Mouse (Mus musculus) forebrain, embryonic 10.5 days (tissue): ENCODE results near the gene Cask. TPM values are rescaled to one million over a fixed set of nuclear protein-coding genes. Genes with fewer than 3 reads are reported as not detected.

ENCODE experiments used
- DNase-seq: peaks from one replicate; pipeline ENCODE4 v3.0.0-alpha.2; 2017; ENCODE audit warnings: low spot score; ENCODE audit errors: extremely low spot score
- H3K27ac ChIP-seq: fragments of 300-500 bp; sonication (generic); 2 replicates; pipeline ENCODE4 v1.5.1; 2016; ENCODE audit warnings: mild to moderate bottlenecking
- H3K27me3 ChIP-seq: fragments of 300-500 bp; sonication (generic); 2 replicates; pipeline ENCODE4 v1.6.1; 2016; ENCODE audit warnings: mild to moderate bottlenecking; ENCODE audit not compliant: poor library complexity, severe bottlenecking
- H3K36me3 ChIP-seq: fragments of 300-500 bp; sonication (generic); replicated peaks from 2 replicates; pipeline ENCODE4 v1.6.1; 2016; ENCODE audit warnings: mild to moderate bottlenecking, moderate library complexity
- H3K4me1 ChIP-seq: fragments of 300-500 bp; sonication (generic); 2 replicates; pipeline ENCODE4 v1.6.1; 2016
- H3K4me3 ChIP-seq: fragments of 300-500 bp; sonication (generic); 2 replicates; pipeline ENCODE4 v1.5.1; 2016; ENCODE audit warnings: mild to moderate bottlenecking, moderate library complexity
- H3K9me3 ChIP-seq: fragments of 300-500 bp; sonication (generic); 2 replicates; pipeline ENCODE4 v1.6.1; 2016; ENCODE audit warnings: mild to moderate bottlenecking, moderate library complexity
- WGBS: fragments of 180-500 bp; shearing (Covaris S2); methylation state at CpG from one replicate; pipeline ENCODE4 v1.1.7; 2016; 5-methylcytosine and 5-hydroxymethylcytosine counted together
- polyA plus RNA-seq: library from polyadenylated mRNA; unstranded; fragments of >200 nt; fragmentation: Nextera tagmentation; extraction: Ambion mirVana; gene quantifications from 2 replicates; pipeline ENCODE4 v1.2.1, GENCODE M21; 2016

The Cask gene
- polyA plus RNA-seq, 1 experiment from 2014 or later, result 12.3 TPM

DNA sequence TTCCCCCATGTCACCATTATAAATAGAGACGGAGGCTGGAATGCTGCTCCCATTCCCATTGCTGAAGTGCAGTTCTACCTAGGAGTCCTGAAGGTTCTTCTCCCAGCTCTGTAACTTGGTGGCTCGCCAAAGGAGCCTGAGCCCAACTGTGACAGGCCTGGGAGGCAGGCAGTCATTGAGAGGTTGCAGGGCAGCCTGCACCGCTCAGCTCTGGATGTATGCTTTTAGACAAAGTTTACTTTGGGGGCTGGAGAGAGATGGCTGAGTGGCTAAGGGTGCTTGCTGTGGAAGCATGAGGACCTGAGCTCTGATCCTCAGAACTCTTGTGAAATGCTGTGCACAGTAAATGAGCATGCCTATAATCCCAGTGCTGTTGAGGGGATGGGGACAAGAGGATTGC is 360.2 kb downstream of the Cask start:
- 86% methylated on average over 3 of the region's 3 CpGs for WGBS
- Histone ChIP-seq H3K4me1 (no peaks in the 10 kb centered on the region), H3K9me3 (peaks cover 15% of the 10 kb centered on the region), H3K27me3 (peaks cover 80% of the 10 kb centered on the region), H3K36me3 (no peaks in the 10 kb centered on the region), H3K4me3 (no peak overlapping the region), H3K27ac (no peak overlapping the region)
- no peak for DNase-seq

GRCm38 (mm10) chrX:13489761-13490160 is 361.4 kb downstream of the Cask start:
- peaks cover 19% of the 10 kb centered on the region for H3K9me3 ChIP-seq
- no peaks in the 10 kb centered on the region for H3K4me1 ChIP-seq
- no peak overlapping the region for H3K27ac ChIP-seq
- no peak overlapping the region for H3K4me3 ChIP-seq
- peaks cover 79% of the 10 kb centered on the region for H3K27me3 ChIP-seq
- H3K36me3 ChIP-seq, result no peaks in the 10 kb centered on the region
- WGBS, result 83% methylated on average over 1 of the region's 1 CpGs
- DNase-seq, result no peak

DNA sequence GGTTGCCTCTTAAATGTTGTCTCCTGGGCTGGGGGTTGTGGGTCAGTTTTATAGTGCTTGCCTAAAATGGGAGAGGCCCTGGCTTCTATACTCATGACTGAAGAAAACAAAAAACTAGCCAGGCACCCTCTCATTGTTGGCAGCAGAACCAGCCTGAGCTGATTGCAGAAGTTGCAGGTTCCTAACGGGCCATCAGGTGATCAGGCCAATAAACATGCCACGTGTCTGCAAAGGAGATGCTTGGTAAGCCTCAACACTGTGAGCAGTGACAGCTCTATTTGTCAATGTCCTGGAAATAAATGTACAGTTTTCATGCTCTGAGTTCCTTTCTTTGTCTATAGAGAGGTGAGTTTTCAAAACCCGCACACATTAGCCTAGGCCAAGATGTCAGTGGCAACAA is 362.2 kb downstream of the Cask start:
- H3K27me3 ChIP-seq, result peaks cover 76% of the 10 kb centered on the region
- H3K36me3 ChIP-seq, result no peaks in the 10 kb centered on the region
- peaks cover 19% of the 10 kb centered on the region for H3K9me3 ChIP-seq
- DNase-seq, result no peak
- 88% methylated on average over 3 of the region's 3 CpGs for WGBS
- no peaks in the 10 kb centered on the region for H3K4me1 ChIP-seq
- no peak overlapping the region for H3K4me3 ChIP-seq
- H3K27ac ChIP-seq, result no peak overlapping the region

DNA sequence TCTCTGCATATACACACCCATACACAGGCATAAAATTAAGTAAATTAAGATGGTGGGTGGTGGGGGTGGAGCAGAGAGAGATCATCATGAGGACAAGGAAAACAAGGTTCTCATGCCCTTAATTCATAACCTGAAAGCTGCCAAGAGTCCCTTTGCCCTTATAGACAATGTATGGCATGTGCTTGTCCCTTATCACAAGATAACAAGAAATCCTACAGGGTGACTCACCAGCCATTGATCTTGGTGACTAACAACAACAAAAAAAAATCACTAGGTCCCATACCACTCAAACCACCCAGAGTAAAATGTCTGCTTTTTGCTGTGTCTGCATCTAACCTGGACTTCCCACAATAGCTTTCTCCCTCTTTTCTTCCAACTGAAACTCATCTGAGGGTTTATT is 366.7 kb downstream of the Cask start:
- Histone ChIP-seq H3K36me3 (no peaks in the 10 kb centered on the region), H3K27ac (no peak overlapping the region), H3K27me3 (peaks cover 74% of the 10 kb centered on the region), H3K4me1 (no peaks in the 10 kb centered on the region), H3K9me3 (peaks cover 19% of the 10 kb centered on the region), H3K4me3 (no peak overlapping the region)
- no peak for DNase-seq

GRCm38 (mm10) chrX:13482576-13482975 is 368.6 kb downstream of the Cask start:
- Histone ChIP-seq H3K4me1 (no peaks in the 10 kb centered on the region), H3K36me3 (no peaks in the 10 kb centered on the region), H3K9me3 (peaks cover 19% of the 10 kb centered on the region), H3K4me3 (no peak overlapping the region), H3K27ac (no peak overlapping the region), H3K27me3 (peaks cover 78% of the 10 kb centered on the region)
- WGBS, result 82% methylated on average over 1 of the region's 1 CpGs
- DNase-seq, result no peak

GRCm38 (mm10) chrX:13479570-13479969 is 371.6 kb downstream of the Cask start:
- no peak for DNase-seq
- Histone ChIP-seq H3K9me3 (no peaks in the 10 kb centered on the region), H3K4me1 (no peaks in the 10 kb centered on the region), H3K4me3 (no peak overlapping the region), H3K27ac (no peak overlapping the region), H3K27me3 (peaks cover 78% of the 10 kb centered on the region), H3K36me3 (no peaks in the 10 kb centered on the region)

GRCm38 (mm10) chrX:13478298-13478697 is 372.9 kb downstream of the Cask start:
- Histone ChIP-seq H3K4me1 (no peaks in the 10 kb centered on the region), H3K9me3 (no peaks in the 10 kb centered on the region), H3K4me3 (no peak overlapping the region), H3K27me3 (peaks cover 81% of the 10 kb centered on the region), H3K27ac (no peak overlapping the region), H3K36me3 (no peaks in the 10 kb centered on the region)
- DNase-seq, result no peak
- WGBS, result 80% methylated on average over 5 of the region's 5 CpGs

DNA sequence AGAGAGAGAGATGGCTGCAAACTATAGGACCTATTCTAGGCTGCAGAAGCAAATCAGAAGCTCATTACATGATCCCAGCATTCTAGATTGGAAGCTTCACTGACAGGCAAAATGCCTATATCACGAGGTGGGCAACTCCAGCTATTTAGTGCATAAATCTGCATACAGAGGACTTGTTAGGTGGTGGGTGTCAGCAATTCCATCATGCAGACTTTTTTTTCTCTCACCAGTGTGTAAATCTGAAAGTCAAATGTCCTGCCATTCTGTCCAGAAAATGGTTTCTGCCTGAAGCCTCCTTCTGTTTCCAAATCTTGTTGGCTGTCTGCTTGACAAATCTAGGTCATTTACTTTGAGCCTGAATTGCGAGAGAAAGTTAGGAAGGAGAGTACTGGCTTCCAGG is 373.6 kb downstream of the Cask start:
- no peak for DNase-seq
- no peaks in the 10 kb centered on the region for H3K36me3 ChIP-seq
- H3K4me1 ChIP-seq, result no peaks in the 10 kb centered on the region
- H3K9me3 ChIP-seq, result no peaks in the 10 kb centered on the region
- 76% methylated on average over 2 of the region's 2 CpGs for WGBS
- H3K27me3 ChIP-seq, result peaks cover 77% of the 10 kb centered on the region
- no peak overlapping the region for H3K27ac ChIP-seq
- H3K4me3 ChIP-seq, result no peak overlapping the region

DNA sequence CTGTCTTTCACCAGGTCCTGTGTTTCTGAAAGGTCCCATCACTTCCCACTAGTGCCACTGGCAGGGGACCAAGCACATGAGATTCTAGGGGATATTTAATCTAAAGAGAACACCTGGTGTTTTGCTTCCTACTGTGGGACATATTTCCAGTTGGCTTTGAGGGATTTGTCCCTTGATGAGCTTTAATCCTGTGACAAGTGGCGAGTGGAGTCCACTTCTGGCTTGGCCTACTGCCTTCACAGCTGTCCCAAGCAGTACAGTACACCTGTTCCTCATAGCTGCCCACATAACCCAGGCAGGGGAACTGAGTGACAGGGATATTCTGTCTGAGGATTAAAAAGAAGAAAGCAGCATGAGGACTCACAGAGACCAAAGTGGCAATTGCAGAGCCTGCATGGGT is 375.8 kb downstream of the Cask start:
- no peak overlapping the region for H3K27ac ChIP-seq
- H3K9me3 ChIP-seq, result no peaks in the 10 kb centered on the region
- 72% methylated on average over 1 of the region's 1 CpGs for WGBS
- no peaks in the 10 kb centered on the region for H3K36me3 ChIP-seq
- peaks cover 77% of the 10 kb centered on the region for H3K27me3 ChIP-seq
- no peak for DNase-seq
- H3K4me1 ChIP-seq, result no peaks in the 10 kb centered on the region
- H3K4me3 ChIP-seq, result no peak overlapping the region

- no peak overlapping the region for H3K4me3 ChIP-seq
Measured at GRCm38 (mm10) chrX:13472751-13473225, 378.4 kb downstream of the Cask start.

GRCm38 (mm10) chrX:13471925-13472324 is 379.2 kb downstream of the Cask start:
- H3K27ac ChIP-seq, result no peak overlapping the region
- no peaks in the 10 kb centered on the region for H3K4me1 ChIP-seq
- H3K27me3 ChIP-seq, result peaks cover 79% of the 10 kb centered on the region
- WGBS, result 74% methylated on average over 3 of the region's 3 CpGs
- H3K9me3 ChIP-seq, result no peaks in the 10 kb centered on the region
- no peaks in the 10 kb centered on the region for H3K36me3 ChIP-seq
- H3K4me3 ChIP-seq, result no peak overlapping the region
- no peak for DNase-seq

More at GRCm38 (mm10) chrX:13472751-13473225, 378.4 kb downstream of the Cask start:
- Histone ChIP-seq H3K27me3 (peaks cover 77% of the 10 kb centered on the region), H3K36me3 (no peaks in the 10 kb centered on the region), H3K9me3 (no peaks in the 10 kb centered on the region), H3K27ac (no peak overlapping the region), H3K4me1 (no peaks in the 10 kb centered on the region)
- WGBS, result 78% methylated on average over 4 of the region's 4 CpGs
- no peak for DNase-seq

DNA sequence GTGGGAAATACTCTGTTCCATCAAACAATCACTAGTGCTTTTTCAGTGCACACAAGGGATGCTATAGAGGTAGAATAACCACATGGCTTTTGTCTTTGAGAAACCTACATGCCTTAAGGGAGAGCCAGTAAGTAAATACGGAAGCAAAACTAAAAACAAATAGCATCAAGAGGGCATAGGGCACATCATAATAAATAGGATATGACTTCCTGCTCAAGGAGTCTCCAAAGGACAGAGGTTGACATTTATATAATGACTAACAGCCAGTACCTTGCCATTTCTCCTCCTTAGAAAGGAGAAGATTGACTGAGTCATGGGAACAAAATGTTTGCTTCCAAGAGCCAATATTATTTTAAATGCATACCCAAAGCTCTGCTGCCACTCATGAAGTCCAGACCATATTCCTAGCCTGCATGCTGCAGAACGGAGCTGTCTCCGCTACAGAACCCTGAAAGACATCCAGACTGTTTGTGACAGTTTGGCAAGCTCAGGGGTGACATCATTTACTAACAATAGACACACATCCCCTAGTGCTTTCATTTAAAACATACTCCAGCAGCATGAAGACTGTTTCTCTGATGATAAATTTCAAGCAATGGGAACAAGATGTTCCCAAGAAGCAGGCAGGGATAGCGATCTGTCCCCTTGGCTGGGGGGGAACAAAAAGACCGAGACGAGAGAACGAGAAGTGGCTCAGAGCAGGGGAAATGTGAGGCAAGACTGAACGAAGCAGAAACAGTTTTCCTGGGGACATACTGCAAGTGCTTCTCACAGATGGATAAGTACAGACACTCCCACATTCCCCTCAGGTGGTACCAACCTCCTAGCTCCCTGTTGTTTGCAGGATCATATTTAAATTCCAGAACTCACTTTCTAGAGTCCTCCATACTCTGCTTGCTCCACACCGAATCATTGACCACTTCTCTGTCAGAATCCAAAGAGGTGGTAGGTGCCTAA is 381.7 kb downstream of the Cask start:
- Histone ChIP-seq H3K4me3 (no peak overlapping the region), H3K36me3 (no peaks in the 10 kb centered on the region), H3K9me3 (no peaks in the 10 kb centered on the region), H3K4me1 (no peaks in the 10 kb centered on the region), H3K27me3 (peaks cover 79% of the 10 kb centered on the region), H3K27ac (no peak overlapping the region)
- 79% methylated on average over 9 of the region's 9 CpGs for WGBS
- DNase-seq, result no peak

DNA sequence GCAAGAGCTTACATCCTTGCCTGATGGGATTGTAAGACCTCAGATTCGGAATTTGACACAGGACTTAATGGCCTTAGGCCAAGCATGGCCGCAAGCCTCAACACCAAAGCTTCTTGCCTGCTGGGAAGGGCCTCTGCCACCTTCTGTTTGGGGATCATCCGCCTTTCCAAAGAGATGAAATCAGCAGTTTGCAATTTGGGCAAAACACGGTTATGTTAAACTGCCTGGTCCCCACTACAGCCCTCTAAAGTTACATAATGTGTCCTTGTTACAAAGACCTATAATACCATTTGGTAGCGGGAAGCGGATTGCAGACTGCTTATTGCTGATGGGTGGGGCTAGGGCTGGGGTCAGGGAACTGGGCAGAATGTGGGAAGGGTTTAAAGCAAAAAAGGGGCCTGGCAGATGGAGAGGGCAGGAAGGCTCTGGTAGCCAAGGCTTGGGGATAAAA is 384.0 kb downstream of the Cask start:
- Histone ChIP-seq H3K27ac (no peak overlapping the region), H3K9me3 (no peaks in the 10 kb centered on the region), H3K4me1 (no peaks in the 10 kb centered on the region), H3K36me3 (no peaks in the 10 kb centered on the region), H3K4me3 (no peak overlapping the region), H3K27me3 (peaks cover 73% of the 10 kb centered on the region)
- 82% methylated on average over 6 of the region's 6 CpGs for WGBS
- no peak for DNase-seq
